ENCODE assay signal across 9 mouse cellular contexts in genomic region chr6:113458635-113459034, GRCm38 (mm10). TPM values are rescaled to one million over a fixed set of nuclear protein-coding genes. Genes with fewer than 3 reads are reported as not detected.
A peak's percentile ranks its signal among the peaks of the same experiment; 100 is the strongest.
DNase-seq lines count a peak whose midpoint lies in the region; ATAC-seq and TF ChIP-seq lines count a peak whose summit lies in the region.
"Had no signal": no experiment of that assay in that cellular context is flagged by ENCODE, and none has a peak within 500 bp of the region (broad histone marks: within the 10 kb centered on the region; RNA-seq: fewer than 3 reads in every experiment).

No protein-coding gene starts in this region.

- no peak for DNase-seq in ES-E14 (ENCODE audit: low read depth, low spot score)
- peak; percentile 44 to 63 for DNase-seq in kidney, adult 8-10 months
- DNase-seq in lung, postnatal 36 days: peak; percentile 81
- no peak for DNase-seq in heart, adult 18-20 months
- DNase-seq in heart, embryonic 10.5 days (ENCODE audit: low spot score): no peak

- H3K4me3 ChIP-seq in ES-E14 (ENCODE audit: insufficient read depth in 1 of 2, low read depth in 1 of 2, low read length in 2 of 2, poor library complexity in 1 of 2, severe bottlenecking in 1 of 2): peak overlapping the region in 1 of 2 experiments; percentile 30; a peak in 1 of 4 replicates
- peak overlapping the region; percentile 34 for H3K4me3 ChIP-seq in brown adipose tissue, adult 24 weeks (ENCODE audit: insufficient read depth, low read depth, low read length)
- H3K4me3 ChIP-seq in heart, embryonic 10.5 days: no peak overlapping the region

- peak overlapping the region; percentile 17; the same call in 1 of the 2 replicates for H3K9ac ChIP-seq in ES-E14 (ENCODE audit: insufficient read depth, low read depth, low read length, poor library complexity, severe bottlenecking)

- H3K4me1 ChIP-seq in ES-E14 (ENCODE audit: control insufficient read depth in 2 of 2, insufficient read depth in 2 of 2, low read length in 2 of 2, poor library complexity in 1 of 2): peaks cover 4% of the 10 kb centered on the region in 2 experiments; a peak in 1 of 4 replicates
- H3K4me1 ChIP-seq in brown adipose tissue, adult 24 weeks (ENCODE audit: control insufficient read depth, insufficient read depth, insufficient read length, low read length): no peaks in the 10 kb centered on the region
- peaks cover 11% of the 10 kb centered on the region; the same call in 1 of the 2 replicates for H3K4me1 ChIP-seq in heart, embryonic 10.5 days

- ATAC-seq in frontal cortex, adult (ENCODE audit: low TSS enrichment): no peak

- WGBS in heart, embryonic 10.5 days: 47% methylated on average over 10 of the region's 10 CpGs

- H3K27ac ChIP-seq in ES-E14 (ENCODE audit: insufficient read depth, low read depth, low read length, poor library complexity, severe bottlenecking): no peak overlapping the region
- H3K27ac ChIP-seq in brown adipose tissue, adult 24 weeks (replicated peaks; ENCODE audit: low read depth, low read length): no peak overlapping the region
- no peak overlapping the region for H3K27ac ChIP-seq in heart, embryonic 10.5 days

- no peaks in the 10 kb centered on the region for H3K9me3 ChIP-seq in ES-E14 (ENCODE audit: control insufficient read depth, insufficient read depth, low read depth, low read length)
- no peaks in the 10 kb centered on the region for H3K9me3 ChIP-seq in heart, embryonic 10.5 days

- peaks cover 9% of the 10 kb centered on the region; the same call in 1 of the 2 replicates for H3K27me3 ChIP-seq in heart, embryonic 10.5 days (ENCODE audit: insufficient read depth, poor library complexity, severe bottlenecking)

- in situ Hi-C loops in ES-E14 (cut with MboI; ENCODE audit: low sequenced_read_pairs in 2 of 2, unreplicated experiment in 2 of 2): no loop called here

- H3K36me3 ChIP-seq in ES-E14 (ENCODE audit: control insufficient read depth, insufficient read depth, low read length, poor library complexity, severe bottlenecking): no peaks in the 10 kb centered on the region
- no peaks in the 10 kb centered on the region for H3K36me3 ChIP-seq in heart, embryonic 10.5 days

TF ChIP-seq in ES-E14, 5 proteins besides CTCF, POLR2A, EP300 and RAD21:
- TF ChIP-seq CHD2 (IDR thresholded peaks at IDR 0.05; ENCODE audit: low read depth, low read length) (no peak), MAFK (IDR thresholded peaks at IDR 0.05; ENCODE audit: insufficient read depth, low read depth, low read length) (no peak), ZNF384 (IDR thresholded peaks at IDR 0.05; ENCODE audit: low read depth, low read length) (no peak), HCFC1 (IDR thresholded peaks at IDR 0.05; ENCODE audit: borderline replicate concordance, insufficient read depth, low read length) (no peak), ZC3H11A (IDR thresholded peaks at IDR 0.05; ENCODE audit: borderline replicate concordance, low read depth, low read length) (no peak)

RNA-seq across cellular contexts. Expression of gene Il17re, which starts 0.4 kb away (rescaled TPM):
- total RNA-seq in ES-E14 (2012; rRNA removed): 0.80 and 3.0 TPM in 2 replicates
- 5.9 and 8.7 TPM in 2 replicates for polyA plus RNA-seq in brown adipose tissue, adult 24 weeks (2012; ENCODE audit: insufficient read depth, insufficient read length, missing spikeins)
- 1 to 10 TPM in 1 of 2 experiments, under 1 TPM in 1; 0.69 to 1.2 TPM for total RNA-seq in heart, adult 18-20 months (2021)
- polyA plus RNA-seq in heart, embryonic 10.5 days (2016; fragmentation: Nextera tagmentation; extraction: Ambion mirVana): 1.9 and 3.6 TPM in 2 replicates

RNA-seq across cellular contexts. Expression of gene Il17rc, which starts 12.6 kb away (rescaled TPM):
- total RNA-seq in ES-E14 (2012; rRNA removed): 6.2 and 13.3 TPM in 2 replicates
- polyA plus RNA-seq in brown adipose tissue, adult 24 weeks (2012; ENCODE audit: insufficient read depth, insufficient read length, missing spikeins): 9.0 and 10.2 TPM in 2 replicates
- total RNA-seq in heart, adult 18-20 months (2021): 1 to 10 TPM; 6.3 to 7.2 TPM
- polyA plus RNA-seq in heart, embryonic 10.5 days (2016; fragmentation: Nextera tagmentation; extraction: Ambion mirVana): 4.3 and 4.5 TPM in 2 replicates

RNA-seq across cellular contexts. Expression of gene Jagn1, which starts 16.3 kb away (rescaled TPM):
- 119 and 140 TPM in 2 replicates for total RNA-seq in ES-E14 (2012; rRNA removed)
- 34.1 and 34.8 TPM in 2 replicates for polyA plus RNA-seq in brown adipose tissue, adult 24 weeks (2012; ENCODE audit: insufficient read depth, insufficient read length, missing spikeins)
- 10 to 100 TPM; 20.8 to 22.8 TPM for total RNA-seq in heart, adult 18-20 months (2021)
- 79.5 and 89.1 TPM in 2 replicates for polyA plus RNA-seq in heart, embryonic 10.5 days (2016; fragmentation: Nextera tagmentation; extraction: Ambion mirVana)

RNA-seq across cellular contexts. Expression of gene Cidec, which starts 23.1 kb away (rescaled TPM):
- total RNA-seq in ES-E14 (2012; rRNA removed): 0.42 and 0.45 TPM in 2 replicates
- polyA plus RNA-seq in brown adipose tissue, adult 24 weeks (2012; ENCODE audit: insufficient read depth, insufficient read length, missing spikeins): 797 and 1,047 TPM in 2 replicates
- total RNA-seq in heart, adult 18-20 months (2021): 10 to 100 TPM in 1 of 2 experiments, 1 to 10 TPM in 1; 6.7 to 53.2 TPM
- polyA plus RNA-seq in heart, embryonic 10.5 days (2016; fragmentation: Nextera tagmentation; extraction: Ambion mirVana): 0.10 TPM in 1 of 2 replicates, not detected in the other
- polyA plus RNA-seq: forebrain, embryonic 11.5 days; hindbrain, embryonic 11.5 days had no signal

RNA-seq across cellular contexts. Expression of gene Creld1, which starts 24.5 kb away (rescaled TPM):
- total RNA-seq in ES-E14 (2012; rRNA removed): 20.8 and 29.9 TPM in 2 replicates
- polyA plus RNA-seq in brown adipose tissue, adult 24 weeks (2012; ENCODE audit: insufficient read depth, insufficient read length, missing spikeins): 40.6 and 44.4 TPM in 2 replicates
- 10 to 100 TPM; 47.6 to 55.7 TPM for total RNA-seq in heart, adult 18-20 months (2021)
- 42.1 and 57.8 TPM in 2 replicates for polyA plus RNA-seq in heart, embryonic 10.5 days (2016; fragmentation: Nextera tagmentation; extraction: Ambion mirVana)

Comparison
In these comparisons a context has a peak if more than half of its experiments do, and no peak if none do; other contexts are left out.
1. DNase-seq: peak in kidney, adult 8-10 months (2 of 2) and lung, postnatal 36 days (single experiment); none in ES-E14 (single experiment), heart, adult 18-20 months (0 of 2) and heart, embryonic 10.5 days (single experiment).